Mouse (Mus musculus) right cerebral cortex, postnatal 25 days (tissue): Measurements from ENCODE around the gene Rflnb.
"Not testable (repeated sequence)": the region's sequence is repeated elsewhere in the genome, so short reads cannot be mapped to it uniquely, and the experiment has no call there.

ENCODE experiments used
- DNase-seq: peaks from one replicate; pipeline ENCODE4 v3.0.0; 2022

The Rflnb gene

DNA sequence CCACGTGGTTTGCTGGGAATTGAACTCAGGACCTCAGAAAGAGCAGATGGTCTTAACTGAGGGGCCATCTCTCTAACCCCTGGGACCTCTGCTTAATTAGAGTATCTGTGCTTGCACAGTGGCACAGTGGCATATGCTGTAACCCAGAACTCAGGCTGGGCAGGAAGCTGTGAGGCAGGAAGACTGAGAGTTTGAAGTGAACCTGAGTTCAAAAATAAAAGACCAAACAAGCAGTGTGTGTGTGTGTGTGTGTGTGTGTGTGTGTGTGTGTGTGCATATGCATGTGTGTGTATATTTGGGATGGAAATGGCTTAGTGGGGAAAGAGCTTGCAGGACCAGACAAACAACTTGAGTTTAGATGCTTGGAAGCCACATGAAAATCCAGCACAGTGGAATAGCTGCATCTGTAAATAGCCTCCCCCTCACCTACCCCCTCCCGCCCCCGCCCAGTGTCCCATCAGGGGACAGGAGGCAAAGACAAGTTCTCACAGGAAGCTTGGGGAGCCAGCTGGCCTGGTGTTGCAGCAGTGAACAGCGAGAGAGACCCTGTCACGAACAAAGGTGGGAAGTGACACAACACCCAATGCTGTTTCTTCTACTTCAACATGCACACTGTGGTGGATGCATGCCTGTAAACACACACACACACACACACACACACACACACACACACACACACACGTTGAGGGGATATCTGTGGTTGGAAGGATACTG is 10.2 kb upstream of the Rflnb start:
- DNase-seq = no peak

DNA sequence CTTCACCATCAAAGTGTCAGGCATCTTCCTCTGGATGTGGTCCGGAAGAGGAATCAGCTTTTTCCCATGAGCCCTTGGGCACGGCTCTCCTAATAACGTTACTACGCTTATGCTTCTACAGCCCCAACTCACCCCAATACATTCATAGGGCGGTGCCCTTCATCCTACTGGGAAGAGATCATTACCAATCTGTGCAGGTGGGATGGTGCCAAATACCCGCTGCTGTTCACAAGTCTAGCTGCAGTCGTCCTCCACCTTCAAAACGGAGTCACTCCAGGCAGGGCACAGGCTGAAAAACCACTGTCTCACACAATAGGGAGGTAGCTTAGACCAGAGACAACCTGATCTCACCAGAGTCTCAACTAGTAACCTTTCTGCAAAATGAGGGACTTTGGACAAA is 7.6 kb upstream of the Rflnb start:
- DNase-seq = no peak

DNA sequence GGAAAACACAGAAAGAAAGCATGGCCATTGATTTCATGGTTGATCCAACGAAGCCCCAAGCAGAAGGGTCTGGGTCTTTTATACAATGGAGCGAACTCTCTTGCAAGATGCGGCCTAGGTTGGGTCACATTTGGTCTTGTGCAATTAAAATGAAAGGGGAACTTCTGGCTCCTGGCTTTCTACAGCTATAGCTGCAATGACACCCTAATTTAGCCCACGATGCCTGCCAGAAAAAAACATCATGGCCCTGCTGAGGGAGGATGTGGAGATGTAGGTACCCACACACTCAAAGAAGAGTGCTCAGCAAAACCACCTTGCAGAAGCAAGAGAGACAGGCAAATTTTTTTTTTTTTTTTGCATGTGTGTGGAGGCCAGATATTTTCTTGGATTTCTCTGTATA is 6.3 kb upstream of the Rflnb start:
- DNase-seq = no peak

DNA sequence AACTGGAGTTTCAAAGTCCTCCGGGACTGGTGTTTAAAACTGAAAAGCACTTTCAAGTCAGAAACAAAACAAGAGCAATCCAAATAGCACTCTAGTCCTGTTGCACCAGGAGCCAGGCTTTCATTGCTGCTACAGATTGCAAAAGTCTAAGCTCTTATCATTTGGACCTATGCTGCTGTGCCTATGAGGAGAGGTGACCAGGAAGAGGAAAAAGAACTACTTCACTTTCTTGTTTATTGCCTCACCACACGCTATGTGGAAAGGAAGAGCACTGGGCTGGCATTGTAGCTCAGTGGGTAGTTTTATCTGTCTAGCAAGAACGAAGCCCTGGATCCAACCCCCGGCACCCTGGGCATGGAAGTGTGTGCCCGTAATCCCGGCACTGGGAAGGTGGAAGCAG is 5.8 kb upstream of the Rflnb start:
- DNase-seq = no peak

DNA sequence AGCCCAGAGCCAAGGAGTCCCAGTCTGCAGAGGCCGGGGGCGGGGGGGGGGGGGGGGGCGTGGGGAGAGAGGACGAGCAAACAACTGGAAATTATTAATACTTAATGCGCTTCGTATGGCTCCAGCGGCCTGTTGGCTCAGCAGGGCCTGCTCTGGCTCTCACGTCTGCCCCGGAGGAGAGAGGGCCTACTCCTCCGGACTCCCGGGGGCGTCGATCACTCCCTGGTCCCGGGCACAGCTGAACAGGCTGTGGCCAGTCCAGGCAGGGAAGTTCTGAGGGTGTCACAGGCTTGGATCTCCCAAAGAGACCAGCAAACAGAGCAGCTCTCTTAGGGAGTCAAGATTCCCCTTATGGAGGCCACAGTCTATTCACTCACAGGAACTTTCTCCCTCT is 487 bp upstream of the Rflnb start:
- DNase-seq = no peak

DNA sequence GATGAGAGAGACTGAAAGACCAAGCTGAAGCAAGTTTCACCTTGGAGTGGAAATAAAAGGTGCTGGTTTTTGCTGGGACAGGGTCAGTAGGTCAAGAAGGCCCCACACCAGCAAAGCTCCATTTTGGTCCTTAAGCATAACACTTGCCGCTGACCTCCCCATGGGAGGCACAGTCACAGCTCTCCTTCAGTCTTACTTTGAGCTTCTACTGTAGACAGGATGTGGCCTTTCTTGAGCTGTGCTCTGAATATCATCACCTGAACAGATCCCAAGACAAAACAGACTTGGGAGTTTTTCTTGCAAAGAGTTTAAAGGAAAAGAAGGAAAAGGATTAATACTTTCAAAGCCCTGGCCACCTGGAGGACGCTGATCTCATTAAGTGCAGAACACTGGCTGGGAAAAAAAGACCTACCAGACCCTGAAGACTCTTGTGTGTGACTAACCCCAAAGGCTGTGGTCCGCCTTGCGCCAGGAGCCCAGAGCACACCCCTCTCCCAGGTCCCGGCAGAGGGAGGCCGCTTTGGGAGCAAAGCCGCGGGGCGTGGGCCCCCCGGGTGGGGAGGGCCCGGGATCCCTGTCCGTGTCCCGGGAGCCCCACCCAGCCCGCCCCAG is 949 bp downstream of the Rflnb start:
- no peak for DNase-seq

DNA sequence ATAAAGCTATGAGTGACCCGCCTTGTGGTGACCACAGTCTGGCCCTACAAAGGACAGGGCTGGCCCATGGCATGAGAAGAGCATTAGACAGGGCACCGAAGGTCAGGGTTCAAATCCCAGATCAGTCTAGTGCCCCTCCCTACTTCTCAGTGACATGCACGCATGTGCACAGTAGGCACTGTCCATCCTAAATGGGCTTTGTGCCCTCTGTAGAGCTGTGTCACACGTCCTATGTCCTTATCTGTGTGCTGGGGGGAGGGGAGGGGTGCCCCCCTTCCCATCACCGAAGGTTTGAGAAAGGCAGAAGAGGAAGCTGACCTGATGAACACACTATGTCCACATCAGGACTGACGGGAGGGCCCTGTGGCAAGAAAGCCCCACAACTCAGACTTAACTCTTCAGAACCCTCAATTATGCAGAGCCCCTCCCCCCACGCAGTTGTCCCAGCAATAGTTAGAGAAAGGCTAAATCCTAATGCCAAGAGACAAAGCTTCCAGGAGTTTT is 2.5 kb downstream of the Rflnb start:
- DNase-seq = no peak

DNA sequence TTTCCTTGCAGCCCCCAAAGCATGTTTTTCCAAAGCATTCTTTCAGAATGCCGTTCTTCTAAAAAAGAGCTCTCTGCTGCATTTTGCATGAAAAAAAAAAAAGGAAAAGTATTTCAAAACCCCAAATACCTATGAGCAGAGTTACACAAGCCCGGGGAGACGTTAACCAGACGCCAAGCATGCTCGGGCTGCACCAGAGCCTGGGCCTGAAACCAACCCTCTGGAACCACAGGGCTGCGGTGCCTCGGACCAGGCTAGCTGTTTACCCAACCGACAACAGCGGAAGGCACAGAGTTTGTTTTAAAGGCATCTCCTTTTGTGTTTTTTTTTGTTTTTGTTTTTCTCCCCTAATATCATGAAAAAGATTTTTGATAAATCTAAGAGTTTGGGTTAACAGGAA is 6.7 kb downstream of the Rflnb start:
- no peak for DNase-seq

DNA sequence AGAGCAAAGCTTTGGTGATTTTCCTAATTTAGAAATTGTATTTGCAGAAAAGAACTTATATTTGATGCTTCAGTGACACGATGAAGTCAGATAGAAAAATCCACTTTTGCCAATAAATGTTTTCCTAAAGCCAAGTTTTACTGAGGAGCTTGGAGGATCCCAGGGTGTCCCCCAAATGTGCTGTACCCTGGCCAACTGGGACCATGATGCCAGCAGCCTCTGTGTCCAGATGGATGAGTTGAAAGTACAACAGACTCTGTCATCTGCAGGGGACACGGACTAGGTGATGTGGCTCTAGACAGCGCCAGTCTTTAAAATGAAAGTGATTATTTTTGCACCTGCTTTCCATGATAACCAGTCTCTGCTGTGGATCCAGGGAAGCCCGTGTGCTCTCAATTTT is 7.7 kb downstream of the Rflnb start:
- no peak for DNase-seq

DNA sequence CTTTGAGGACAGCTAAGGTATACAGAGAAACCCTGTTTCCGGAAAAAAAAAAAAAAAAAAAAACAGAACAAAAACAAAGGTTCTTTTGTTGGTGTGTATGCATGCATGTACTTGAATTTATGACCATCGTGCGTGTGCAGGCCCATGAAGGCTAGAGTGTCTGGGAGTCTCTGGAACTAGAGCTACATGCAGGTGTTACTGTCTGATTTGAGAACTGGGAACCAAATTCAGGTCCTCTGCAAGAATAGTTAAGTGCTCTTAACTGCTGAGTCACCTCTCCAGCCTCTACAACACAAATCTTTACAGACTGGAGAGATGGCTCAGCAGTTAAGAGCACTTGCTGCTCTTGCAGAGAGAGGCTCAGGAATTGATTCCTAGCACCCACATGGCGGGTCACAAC is 11.8 kb downstream of the Rflnb start:
- no peak for DNase-seq

DNA sequence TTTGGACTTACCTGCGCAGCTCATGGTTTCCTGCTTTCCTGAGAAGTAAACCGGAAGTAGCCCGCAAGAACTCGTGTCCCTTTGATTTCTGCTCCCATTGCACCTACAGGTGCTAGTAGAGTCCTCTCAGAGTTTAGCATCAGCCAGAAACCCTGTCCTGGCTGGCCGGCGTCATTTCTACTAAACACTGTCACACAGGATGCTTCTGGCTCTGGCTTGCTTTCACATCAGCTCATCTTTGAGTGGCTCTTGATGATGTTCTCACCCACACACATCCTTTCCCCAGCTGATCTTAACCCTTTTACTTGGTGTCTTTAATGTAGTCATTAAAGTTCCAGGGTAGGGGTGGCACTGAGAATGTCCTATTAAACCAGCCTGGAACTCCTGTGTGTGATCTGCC is 12.3 kb downstream of the Rflnb start:
- no peak for DNase-seq

DNA sequence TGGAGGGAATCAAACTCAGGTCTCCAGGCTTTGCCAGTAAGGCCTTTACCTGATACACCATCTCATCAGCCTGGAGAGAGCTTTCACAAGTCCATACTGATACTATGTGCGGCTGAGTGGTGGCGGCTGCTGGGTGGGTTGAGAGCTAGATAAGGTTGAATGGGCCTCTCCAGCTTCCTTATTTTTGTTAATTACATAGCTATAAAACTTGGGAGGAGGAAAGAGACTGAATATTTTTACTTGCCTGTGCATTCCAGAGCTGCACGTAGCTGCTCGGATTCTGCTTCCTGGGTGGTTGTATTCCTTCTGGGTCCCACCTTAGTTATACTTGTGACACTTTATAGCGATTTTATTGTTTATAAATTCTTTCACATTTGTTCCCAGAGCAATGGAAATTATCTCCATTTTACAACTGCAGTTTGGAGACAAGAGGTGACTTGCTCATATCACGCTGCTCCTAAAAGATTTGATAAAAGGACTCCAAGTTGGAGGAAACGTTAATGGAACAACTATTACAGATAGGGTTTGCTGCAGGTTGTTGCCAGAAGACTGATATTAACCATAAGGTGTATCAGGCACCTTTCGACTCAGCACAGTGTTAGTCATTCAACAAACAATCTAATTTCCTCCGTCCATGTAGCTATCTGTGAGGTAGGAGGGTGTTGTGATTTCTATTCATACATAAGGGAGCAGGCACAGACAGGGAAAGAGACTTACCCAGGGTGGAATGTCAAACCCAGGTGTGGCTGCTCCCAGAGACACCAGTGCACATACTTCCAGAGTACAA is 16.6 kb downstream of the Rflnb start:
- DNase-seq = no peak

DNA sequence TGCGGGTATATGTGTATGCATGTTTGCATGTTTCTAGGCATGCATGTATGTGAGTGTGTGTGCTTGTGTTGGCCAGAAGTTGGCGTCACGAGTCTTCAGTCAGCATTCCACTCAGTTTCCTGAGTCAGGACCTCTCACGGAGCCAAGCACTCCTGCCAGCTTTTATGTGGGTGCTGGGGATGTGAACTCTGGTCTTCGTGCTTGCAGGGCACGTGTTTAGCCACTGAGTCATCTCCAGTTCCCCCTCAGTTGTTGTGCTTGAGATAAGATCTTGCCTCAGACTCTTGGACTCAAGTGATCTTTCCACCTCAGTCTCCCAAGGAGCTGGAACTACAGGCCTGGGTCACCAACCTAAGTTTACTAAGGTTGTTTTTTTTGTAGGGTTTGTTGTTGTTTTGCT is 18.5 kb downstream of the Rflnb start:
- no peak for DNase-seq

DNA sequence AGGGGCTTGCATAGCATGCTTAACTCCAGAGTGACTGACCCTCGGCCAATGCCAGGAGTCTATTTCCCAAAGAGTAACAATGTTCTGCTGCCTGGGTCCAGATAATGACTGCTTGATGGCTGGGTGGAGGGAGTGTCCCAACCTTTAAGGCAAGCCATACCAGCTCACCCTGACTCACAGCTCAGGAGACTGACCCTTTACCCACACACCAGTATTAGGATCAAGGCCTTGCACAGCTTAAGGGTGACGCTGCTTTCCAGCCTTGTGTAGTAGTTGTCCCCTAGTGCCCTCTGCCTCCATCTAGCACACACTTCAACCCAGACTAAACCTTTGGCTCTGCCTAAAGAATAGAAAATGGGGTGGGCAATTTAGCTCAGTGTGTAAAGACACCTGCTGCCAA is 19.4 kb downstream of the Rflnb start:
- no peak for DNase-seq

DNA sequence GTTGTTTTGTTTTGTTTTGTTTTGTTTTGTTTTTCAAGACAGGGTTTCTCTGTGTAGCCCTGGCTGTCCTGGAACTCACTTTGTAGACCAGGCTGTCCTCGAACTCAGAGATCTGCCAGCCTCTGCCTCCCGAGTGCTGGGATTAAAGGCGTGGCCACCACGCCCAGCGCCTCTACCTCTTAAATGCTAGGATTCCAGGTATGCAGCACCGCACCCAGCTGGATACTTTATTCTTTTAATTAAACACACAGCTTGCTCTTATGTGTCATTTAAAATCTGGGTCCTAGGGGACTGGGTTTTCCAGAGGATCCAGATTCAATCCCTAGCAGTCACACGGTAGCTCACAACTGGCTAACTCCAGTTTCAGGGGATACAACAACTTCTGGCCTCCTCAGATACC is 23.3 kb downstream of the Rflnb start:
- not testable (repeated sequence) for DNase-seq

DNA sequence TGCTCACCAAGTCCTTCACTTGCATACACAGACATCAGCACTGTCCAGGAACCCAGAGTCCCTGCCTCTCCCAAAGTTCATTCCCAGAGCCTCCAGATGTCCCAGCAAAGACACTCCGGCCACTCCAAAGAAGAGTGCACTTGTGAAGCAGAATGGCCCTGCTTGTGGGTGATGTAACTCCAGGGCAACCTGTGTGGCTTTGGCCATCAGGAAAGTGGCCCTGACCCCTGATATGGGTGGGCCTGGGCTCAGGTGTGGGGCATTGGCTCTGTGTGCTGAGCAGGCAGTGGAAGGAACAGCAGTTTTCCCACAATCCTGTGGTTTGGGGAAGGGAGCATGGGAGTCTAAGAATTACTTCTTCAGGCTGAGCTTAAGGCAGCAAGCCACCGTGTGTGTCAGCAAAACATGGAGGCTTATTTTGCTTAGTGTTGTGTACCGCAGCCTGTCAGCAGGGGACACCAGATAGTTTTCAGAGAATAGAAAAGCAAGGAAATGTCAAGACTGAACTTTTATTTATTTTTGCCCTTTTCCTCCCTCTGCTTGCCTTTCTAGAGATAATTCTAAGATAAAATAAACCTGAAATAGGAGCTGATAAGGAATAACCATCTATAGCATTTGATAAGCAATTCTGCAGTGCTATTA is 26.2 kb downstream of the Rflnb start:
- DNase-seq = peak; percentile 7

DNA sequence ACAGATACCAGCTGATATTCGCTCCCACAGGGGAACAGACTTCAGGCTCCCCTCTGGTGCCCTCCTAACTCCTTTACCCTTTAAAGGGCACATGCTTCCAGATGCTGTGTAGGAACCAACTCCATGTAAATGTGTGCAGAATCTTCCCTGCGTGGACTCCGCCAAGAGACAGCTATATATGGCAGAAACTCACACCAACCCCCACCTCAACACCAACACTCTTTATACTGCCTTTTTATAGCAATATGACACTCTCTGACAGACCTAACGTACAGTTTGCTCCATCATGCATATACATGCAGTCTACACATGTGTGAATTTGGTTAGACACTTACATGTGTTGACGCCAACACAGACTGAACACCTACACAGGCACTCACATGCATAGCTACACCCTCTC is 26.9 kb downstream of the Rflnb start:
- no peak for DNase-seq

DNA sequence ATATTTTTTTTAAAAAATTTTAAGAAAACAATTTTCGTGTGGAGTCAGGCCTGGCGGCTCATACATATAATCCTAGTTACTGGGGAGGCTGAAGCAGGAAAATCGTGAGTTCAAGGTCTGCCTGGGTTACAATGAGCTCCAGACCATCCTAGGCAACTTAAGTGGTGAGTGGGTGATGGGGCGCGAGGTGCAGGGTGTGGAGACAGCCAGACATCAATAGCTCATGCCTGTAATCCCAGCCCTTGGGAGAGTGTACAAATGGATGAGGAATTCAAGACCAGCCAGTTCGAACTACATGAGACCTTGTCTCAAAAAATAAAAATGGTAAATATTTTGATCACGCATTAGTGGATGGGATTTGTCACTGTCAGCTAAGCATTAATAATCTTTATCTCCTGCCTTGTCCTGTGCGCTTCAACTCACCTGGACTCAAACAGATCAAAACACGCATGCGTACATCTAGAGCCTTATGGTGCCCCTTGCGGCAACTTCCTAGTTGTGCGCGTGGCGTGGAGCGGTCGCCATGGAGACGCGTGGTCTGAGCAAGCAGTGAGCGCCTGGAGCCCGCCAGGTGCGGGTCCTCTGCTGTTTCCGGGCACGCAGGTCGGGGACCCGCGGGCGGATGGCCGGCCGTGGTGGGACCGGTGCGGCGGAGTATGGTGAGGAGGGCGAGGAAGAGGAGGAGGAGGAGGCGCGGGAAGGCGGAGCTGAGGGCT is 28.0 kb downstream of the Rflnb start, which contains the start of gene 1700016K19Rik:
Gene 1700016K19Rik, plus strand, starts transcription at position 473 of the 716 bp plus-strand sequence.
- DNase-seq = peak; percentile 76

DNA sequence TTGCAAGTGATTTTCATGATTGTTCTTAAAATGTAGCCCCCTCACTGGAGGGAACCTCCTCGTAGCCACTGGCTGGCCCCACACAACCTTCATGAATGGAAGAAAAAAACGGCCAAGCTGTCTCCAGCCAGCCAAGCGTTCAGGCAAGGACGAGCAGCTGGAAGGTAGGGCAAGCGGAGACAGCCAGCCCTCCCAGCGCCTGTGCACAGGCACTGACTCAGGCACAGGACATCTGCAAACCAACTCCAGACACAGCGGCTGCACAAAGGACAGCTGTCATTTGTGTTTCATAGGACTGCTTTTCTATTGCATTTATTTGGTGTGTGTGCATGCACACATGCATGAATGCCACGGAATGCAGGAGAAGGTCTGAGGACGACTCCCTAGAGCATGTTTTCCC is 33.2 kb downstream of the Rflnb start:
- DNase-seq = no peak

DNA sequence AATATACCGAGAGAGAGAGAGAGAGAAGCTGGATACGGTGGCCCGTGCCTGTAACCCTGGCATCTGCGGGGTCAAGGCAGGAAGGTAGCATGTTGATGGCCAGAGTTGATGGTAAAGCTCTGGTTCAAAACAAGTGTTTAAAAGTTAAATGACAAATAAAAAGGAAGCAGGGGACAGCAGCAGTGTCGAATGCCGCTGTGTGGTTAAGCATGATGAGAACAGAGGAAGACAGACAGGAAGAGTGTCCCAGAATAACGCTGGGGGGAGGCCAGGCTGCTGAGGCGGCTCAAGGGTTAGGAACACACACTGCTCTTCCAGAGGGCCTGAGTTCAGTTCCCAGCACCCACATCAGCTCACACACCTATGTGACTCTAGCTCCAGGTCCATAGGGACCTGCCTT is 35.1 kb downstream of the Rflnb start:
- no peak for DNase-seq

DNA sequence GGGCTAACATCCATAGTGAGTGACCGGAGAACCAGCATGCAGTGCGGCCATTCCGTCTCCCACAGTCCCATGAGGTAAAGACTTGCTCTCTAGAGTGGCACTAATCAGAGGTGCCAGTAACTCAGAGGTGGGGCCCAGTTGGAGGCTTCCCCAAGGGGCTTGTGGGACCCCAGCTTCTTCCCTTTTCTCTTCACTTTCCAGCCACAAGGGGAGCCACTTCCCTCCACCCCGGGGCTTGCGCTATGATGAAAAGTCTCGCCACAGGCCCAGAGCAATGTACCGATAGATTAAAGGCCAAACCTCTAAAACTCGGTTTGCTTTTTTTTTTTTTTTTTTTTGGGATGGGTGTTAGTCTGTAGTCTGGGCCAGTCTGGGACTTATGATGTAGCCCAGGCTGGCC is 35.7 kb downstream of the Rflnb start:
- no peak for DNase-seq

DNA sequence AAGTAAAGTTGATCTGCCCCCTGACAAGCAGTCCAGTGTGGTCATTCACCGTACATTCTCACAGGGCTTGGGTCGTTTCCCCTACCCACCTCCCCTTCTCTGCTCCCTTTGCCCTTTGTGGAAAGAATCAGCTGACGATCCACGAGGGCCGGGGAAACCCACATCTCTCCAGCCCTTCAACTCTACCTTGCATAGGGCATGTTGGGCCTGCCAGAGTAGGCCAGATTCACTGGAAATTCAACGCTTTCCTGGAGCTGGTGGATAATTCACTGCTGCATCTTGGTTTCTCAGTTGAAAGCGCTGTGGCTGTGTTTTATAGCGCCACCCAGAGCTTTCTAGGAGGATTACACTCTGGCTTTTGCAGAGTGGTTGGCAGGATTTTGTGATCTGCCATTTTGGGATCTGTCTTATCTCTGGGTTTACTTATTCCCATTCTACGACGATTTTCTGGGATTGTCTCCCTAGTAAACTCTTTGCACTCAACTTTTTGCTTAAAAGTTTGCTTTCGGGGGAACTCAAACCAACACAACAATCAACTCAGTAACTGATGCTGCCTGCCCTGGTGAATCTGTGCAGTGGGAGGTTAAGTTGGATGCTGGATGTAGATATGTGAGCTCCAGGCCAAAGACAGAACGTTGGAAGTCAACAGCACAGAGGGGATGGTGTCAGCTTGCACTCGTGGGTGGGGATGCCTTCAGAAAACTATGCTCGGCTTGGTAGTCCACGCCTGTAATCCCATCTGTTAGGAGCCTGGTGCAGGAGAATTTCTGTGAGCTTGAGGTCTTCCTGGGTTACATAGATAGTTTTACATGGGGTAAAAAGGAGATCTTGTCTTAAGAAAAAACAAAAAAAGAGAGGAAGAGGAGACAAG is 36.4 kb downstream of the Rflnb start:
- no peak for DNase-seq
